Mouse (Mus musculus) monocyte, adult 59 days (primary cell): Measurements from ENCODE around the gene Nf1. TPM values are rescaled to one million over a fixed set of nuclear protein-coding genes. Genes with fewer than 3 reads are reported as not detected.

Experiments
- total RNA-seq, 2 experiments: library from RNA; stranded (reverse); gene quantifications; one replicate each; pipeline ENCODE4 v1.2.4; 2023

Gene Nf1
- 10 to 100 TPM; 29.4 to 38.8 TPM for total RNA-seq

DNA sequence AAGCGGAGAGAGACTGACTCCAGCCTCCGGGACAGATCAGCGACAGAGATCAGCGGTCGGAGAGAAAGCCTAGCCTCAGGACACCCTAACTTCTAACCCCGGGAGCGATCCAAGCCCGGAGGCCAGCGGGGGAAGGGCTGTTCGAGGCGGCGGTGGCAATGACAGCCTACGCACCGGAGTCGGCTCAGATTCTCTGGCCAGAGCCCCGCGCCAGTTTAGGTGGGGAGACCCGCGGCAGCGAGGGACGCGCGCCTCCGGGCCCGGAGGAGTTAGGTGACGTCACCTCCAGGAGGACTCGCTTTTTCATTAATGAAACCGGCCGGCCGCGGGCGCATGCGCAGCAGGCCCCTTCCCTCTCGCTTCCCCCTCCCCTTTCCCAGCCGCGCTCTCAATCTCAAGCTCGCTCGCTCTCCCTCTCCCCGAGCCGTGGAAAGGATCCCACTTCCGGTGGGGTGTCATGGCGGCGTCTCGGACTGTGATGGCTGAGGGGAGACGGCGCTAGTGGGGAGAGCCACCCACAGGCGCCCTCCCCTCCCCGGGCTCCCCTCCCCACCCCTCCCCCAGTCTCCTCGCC is at the start of gene Nf1:
Gene Nf1 (plus strand): TSS at position 460 of the 574 bp plus-strand sequence.

DNA sequence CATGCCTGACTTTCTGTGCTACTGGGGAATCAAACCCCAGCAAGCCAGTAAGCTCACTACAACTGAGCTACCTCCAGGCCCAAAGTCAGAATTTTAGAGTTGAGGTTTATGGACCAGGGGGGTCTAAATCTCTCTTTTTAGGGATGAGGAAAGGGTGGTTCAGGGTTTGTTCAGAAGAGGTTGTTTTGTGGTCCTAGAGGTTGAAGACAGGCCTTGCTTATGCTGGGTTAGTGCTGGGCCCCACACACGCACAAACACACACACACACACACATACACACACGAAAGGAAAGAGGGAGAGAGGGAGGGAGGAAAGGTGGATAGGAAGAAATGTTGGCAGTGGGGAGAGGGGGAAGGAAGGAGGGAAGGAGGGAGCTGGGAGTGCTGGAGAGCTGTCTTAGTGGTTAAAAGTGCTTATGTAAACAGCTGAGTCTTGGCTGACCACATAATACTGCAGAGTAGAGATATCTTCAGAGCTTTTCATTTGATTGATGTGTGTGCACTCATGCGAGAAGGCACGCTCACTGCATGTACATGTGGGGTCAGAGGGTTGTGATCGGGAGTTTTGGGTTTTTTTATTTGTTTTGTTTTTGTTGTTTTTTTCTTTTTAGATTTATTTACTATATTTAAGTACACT is 42.5 kb upstream of the Nf1 start, which contains the start of gene Gm9964:
Gene Gm9964 (minus strand): TSS at position 51 of the 636 bp plus-strand sequence.

GRCm38 (mm10) chr11:79503845-79504244 is 164.4 kb downstream of the Nf1 start, which contains the start of gene Omg:
Gene Omg (minus strand): TSS chr11:79504084.

DNA sequence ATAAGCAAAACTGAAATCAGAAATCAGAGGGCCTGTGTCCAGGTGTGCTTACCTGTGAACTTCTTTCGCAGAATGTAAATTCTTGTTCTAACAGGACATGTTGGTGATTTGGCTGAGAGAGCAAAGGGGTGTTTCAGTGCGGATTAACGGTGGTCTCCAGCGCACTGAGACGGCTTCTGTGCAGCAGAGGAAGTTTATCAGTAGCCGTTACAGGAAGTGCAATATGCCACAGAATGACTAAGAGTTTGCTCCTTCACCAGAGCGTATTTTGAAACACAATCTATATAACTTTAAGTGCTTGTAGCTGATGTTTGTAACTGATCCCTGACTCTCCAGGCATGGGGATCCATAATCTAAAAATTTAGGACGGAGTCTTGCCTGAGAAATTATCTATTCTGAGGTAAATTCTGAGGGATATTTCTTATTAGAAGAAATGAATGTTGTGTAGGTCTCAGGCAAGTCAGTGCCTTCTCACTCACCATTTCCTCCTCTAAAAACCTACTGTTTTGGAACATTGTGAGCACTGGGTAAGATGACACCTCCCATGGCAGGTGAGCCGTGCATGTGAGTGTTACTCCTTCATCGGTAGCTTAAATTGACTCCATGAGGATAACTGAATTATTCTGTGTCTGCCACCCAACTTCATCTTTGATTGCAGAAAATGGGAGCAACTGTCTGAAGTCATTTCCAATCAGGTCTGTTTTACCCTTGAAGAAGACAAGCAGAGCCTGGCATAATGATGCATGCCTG is 184.2 kb downstream of the Nf1 start, which contains the start of gene Evi2b:
Gene Evi2b (minus strand): TSS at position 203 of the 750 bp plus-strand sequence.

DNA sequence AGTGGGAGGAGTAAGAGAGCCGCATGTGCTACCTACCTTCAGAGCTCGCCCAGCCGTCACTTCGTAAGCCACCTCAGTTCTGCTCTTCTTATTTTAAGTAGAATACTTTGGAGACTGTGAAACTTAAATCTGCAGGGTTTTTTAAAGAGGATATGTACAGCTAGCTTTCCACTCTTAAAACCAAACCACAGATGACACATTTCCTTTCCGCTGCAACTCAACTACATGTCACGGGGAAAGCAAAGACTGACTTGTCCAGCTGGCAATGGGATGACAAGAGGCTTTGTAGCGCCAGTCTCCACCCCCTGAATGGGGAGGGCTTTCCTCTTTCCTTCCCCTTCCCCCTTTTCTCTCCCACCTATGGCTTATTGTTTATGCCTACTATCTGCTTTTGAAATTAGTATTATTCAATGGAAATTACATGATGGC is 190.9 kb downstream of the Nf1 start, which contains the start of the genes Evi2 and Evi2a:
Gene Evi2 (minus strand): TSS at position 257 of the 429 bp plus-strand sequence.
Gene Evi2a (minus strand): TSS at position 277 of the 429 bp plus-strand sequence.

GRCm38 (mm10) chr11:79590664-79591590 is 251.4 kb downstream of the Nf1 start, which contains the start of gene Rab11fip4:
Gene Rab11fip4 (plus strand): TSS chr11:79591212.

Other genes starting within 250 kb of the Nf1 start
- gene Ksr1, start 193.3 kb upstream of the Nf1 start, total RNA-seq, result 10 to 100 TPM; 17.9 to 19.5 TPM
- gene Wsb1, start 85.0 kb upstream of the Nf1 start, total RNA-seq, result 100 to 1,000 TPM; 334 TPM
- gene Gm9964, start 42.8 kb upstream of the Nf1 start, total RNA-seq, result 1 to 10 TPM; 1.8 to 2.2 TPM
- gene Omg, start 164.4 kb downstream of the Nf1 start, total RNA-seq, result under 1 TPM; 0.42 to 0.70 TPM
- 100 to 1,000 TPM; 269 to 299 TPM for gene Evi2b, start 184.1 kb downstream of the Nf1 start, total RNA-seq
- gene Evi2, start 190.9 kb downstream of the Nf1 start, total RNA-seq, result 10 to 100 TPM; 19.8 to 22.6 TPM
- 100 to 1,000 TPM; 209 to 223 TPM for gene Evi2a, start 190.9 kb downstream of the Nf1 start, total RNA-seq